Mouse (Mus musculus): ENCODE measurements around the gene Dab2ip. TPM values are rescaled to one million over a fixed set of nuclear protein-coding genes. Genes with fewer than 3 reads are reported as not detected.

The Dab2ip gene
- polyA plus RNA-seq, 1 experiment from 2014 or later = 46.6 TPM

DNA sequence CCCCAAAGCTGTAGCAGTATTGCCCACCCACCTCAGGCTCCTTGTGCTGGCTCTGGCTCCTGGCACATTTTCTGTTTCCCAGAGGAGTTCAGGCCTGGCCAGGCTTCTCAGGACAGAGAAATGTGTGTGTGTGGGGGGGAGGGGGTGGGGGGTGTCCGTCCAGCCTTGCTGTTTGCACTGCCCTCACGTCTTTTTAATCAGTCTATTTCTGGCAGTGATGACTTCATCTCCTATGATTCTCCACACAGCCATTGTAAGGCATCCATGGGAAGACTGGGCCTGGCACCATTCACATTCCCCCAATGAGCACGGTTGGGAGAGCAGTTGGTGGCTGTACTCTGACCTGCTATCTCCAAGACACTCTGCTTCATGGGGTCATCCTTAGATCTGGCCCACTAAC is 125.9 kb downstream of the Dab2ip start:
- H3K4me2 ChIP-seq (ENCODE audit: low read length) = peak overlapping the region; percentile 48
- peak overlapping the region; percentile 93 for H3K27ac ChIP-seq (replicated peaks in 1 of 2; ENCODE audit: control insufficient read depth in 1 of 2, insufficient read depth in 1 of 2, low read depth in 2 of 2, low read length in 2 of 2)

GRCm38 (mm10) chr2:35684735-35685312 is 126.8 kb downstream of the Dab2ip start:
- peak overlapping the region; percentile 37 to 93; a peak in 3 of 4 replicates for H3K27ac ChIP-seq (replicated peaks in 1 of 2; ENCODE audit: control insufficient read depth in 1 of 2, insufficient read depth in 1 of 2, low read depth in 2 of 2, low read length in 2 of 2)
- H3K4me1 ChIP-seq (ENCODE audit: control insufficient read depth in 2 of 2, insufficient read depth in 2 of 2, low read length in 2 of 2) = peaks cover 78 to 99% of the 10 kb centered on the region in 2 experiments
- ATAC-seq (ENCODE audit: insufficient number of reproducible peaks, insufficient read depth, low FRiP score, low read depth) = no peak
- no peaks in the 10 kb centered on the region for H3K27me3 ChIP-seq (ENCODE audit: control insufficient read depth, insufficient read depth, low read length)
- no peak overlapping the region for H3K4me3 ChIP-seq (ENCODE audit: control insufficient read depth in 1 of 2, insufficient read depth in 1 of 2, low read depth in 1 of 2, low read length in 2 of 2)
- H3K9ac ChIP-seq (ENCODE audit: low read length) = no peak overlapping the region; the same call in 1 of the 2 replicates
- peak overlapping the region; percentile 48 for H3K4me2 ChIP-seq (ENCODE audit: low read length)
- H3K9me3 ChIP-seq (ENCODE audit: control insufficient read depth, low read length) = no peaks in the 10 kb centered on the region
- H3K36me3 ChIP-seq (ENCODE audit: control insufficient read depth, insufficient read depth, low read length) = peaks cover 3% of the 10 kb centered on the region; the same call in 1 of the 2 replicates
- WGBS = 33% methylated on average over 9 of the region's 9 CpGs

More for the DNA sequence above, 125.9 kb downstream of the Dab2ip start:
- H3K4me3 ChIP-seq (ENCODE audit: control insufficient read depth in 1 of 2, insufficient read depth in 1 of 2, low read depth in 1 of 2, low read length in 2 of 2) = no peak overlapping the region
- no peaks in the 10 kb centered on the region for H3K27me3 ChIP-seq (ENCODE audit: control insufficient read depth, insufficient read depth, low read length)
- H3K4me1 ChIP-seq (ENCODE audit: control insufficient read depth in 2 of 2, insufficient read depth in 2 of 2, low read length in 2 of 2) = peaks cover 78 to 99% of the 10 kb centered on the region in 2 experiments
- peak; percentile 58 for ATAC-seq (ENCODE audit: insufficient number of reproducible peaks, insufficient read depth, low FRiP score, low read depth)
- H3K36me3 ChIP-seq (ENCODE audit: control insufficient read depth, insufficient read depth, low read length) = peaks cover 3% of the 10 kb centered on the region; the same call in 1 of the 2 replicates
- no peaks in the 10 kb centered on the region for H3K9me3 ChIP-seq (ENCODE audit: control insufficient read depth, low read length)
- 0% methylated on average over 3 of the region's 3 CpGs for WGBS
- H3K9ac ChIP-seq (ENCODE audit: low read length) = peak overlapping the region; percentile 60

- H3K4me1 ChIP-seq (ENCODE audit: control insufficient read depth in 2 of 2, insufficient read depth in 2 of 2, low read length in 2 of 2) = peaks cover 78 to 99% of the 10 kb centered on the region in 2 experiments
- no peaks in the 10 kb centered on the region for H3K27me3 ChIP-seq (ENCODE audit: control insufficient read depth, insufficient read depth, low read length)
- no peak overlapping the region for H3K4me2 ChIP-seq (ENCODE audit: low read length)
- no peak overlapping the region for H3K4me3 ChIP-seq (ENCODE audit: control insufficient read depth in 1 of 2, insufficient read depth in 1 of 2, low read depth in 1 of 2, low read length in 2 of 2)
- no peak overlapping the region for H3K9ac ChIP-seq (ENCODE audit: low read length)
- peaks cover 3% of the 10 kb centered on the region; the same call in 1 of the 2 replicates for H3K36me3 ChIP-seq (ENCODE audit: control insufficient read depth, insufficient read depth, low read length)
- no peaks in the 10 kb centered on the region for H3K9me3 ChIP-seq (ENCODE audit: control insufficient read depth, low read length)
- 67% methylated on average over 7 of the region's 7 CpGs for WGBS
- H3K27ac ChIP-seq (replicated peaks in 1 of 2; ENCODE audit: control insufficient read depth in 1 of 2, insufficient read depth in 1 of 2, low read depth in 2 of 2, low read length in 2 of 2) = no peak overlapping the region
- ATAC-seq (ENCODE audit: insufficient number of reproducible peaks, insufficient read depth, low FRiP score, low read depth) = no peak
Measured at GRCm38 (mm10) chr2:35686104-35686503, 128.0 kb downstream of the Dab2ip start.

GRCm38 (mm10) chr2:35687557-35688070 is 129.5 kb downstream of the Dab2ip start:
- Histone ChIP-seq H3K9me3 (ENCODE audit: control insufficient read depth, low read length) (no peaks in the 10 kb centered on the region), H3K9ac (ENCODE audit: low read length) (0 out of 2 replicates have a peak overlapping the region, but pooled peaks have one; percentile 5), H3K27me3 (ENCODE audit: control insufficient read depth, insufficient read depth, low read length) (no peaks in the 10 kb centered on the region), H3K36me3 (ENCODE audit: control insufficient read depth, insufficient read depth, low read length) (peaks cover 3% of the 10 kb centered on the region; the same call in 1 of the 2 replicates), H3K4me3 (ENCODE audit: control insufficient read depth in 1 of 2, insufficient read depth in 1 of 2, low read depth in 1 of 2, low read length in 2 of 2) (no peak overlapping the region), H3K27ac (replicated peaks in 1 of 2; ENCODE audit: control insufficient read depth in 1 of 2, insufficient read depth in 1 of 2, low read depth in 2 of 2, low read length in 2 of 2) (peak overlapping the region in 1 of 2 experiments; percentile 55; a peak in 2 of 4 replicates), H3K4me2 (ENCODE audit: low read length) (no peak overlapping the region), H3K4me1 (ENCODE audit: control insufficient read depth in 2 of 2, insufficient read depth in 2 of 2, low read length in 2 of 2) (peaks cover 77 to 99% of the 10 kb centered on the region in 2 experiments)
- 70% methylated on average over 5 of the region's 5 CpGs for WGBS
- ATAC-seq (ENCODE audit: insufficient number of reproducible peaks, insufficient read depth, low FRiP score, low read depth) = no peak

GRCm38 (mm10) chr2:35688121-35688520 is 130.1 kb downstream of the Dab2ip start:
- Histone ChIP-seq H3K4me3 (ENCODE audit: control insufficient read depth in 1 of 2, insufficient read depth in 1 of 2, low read depth in 1 of 2, low read length in 2 of 2) (no peak overlapping the region), H3K9me3 (ENCODE audit: control insufficient read depth, low read length) (no peaks in the 10 kb centered on the region), H3K36me3 (ENCODE audit: control insufficient read depth, insufficient read depth, low read length) (peaks cover 3% of the 10 kb centered on the region; the same call in 1 of the 2 replicates), H3K4me2 (ENCODE audit: low read length) (no peak overlapping the region), H3K27ac (replicated peaks in 1 of 2; ENCODE audit: control insufficient read depth in 1 of 2, insufficient read depth in 1 of 2, low read depth in 2 of 2, low read length in 2 of 2) (peak overlapping the region in 1 of 2 experiments; percentile 55; a peak in 2 of 4 replicates), H3K9ac (ENCODE audit: low read length) (0 out of 2 replicates have a peak overlapping the region, but pooled peaks have one; percentile 5), H3K4me1 (ENCODE audit: control insufficient read depth in 2 of 2, insufficient read depth in 2 of 2, low read length in 2 of 2) (peaks cover 79 to 99% of the 10 kb centered on the region in 2 experiments), H3K27me3 (ENCODE audit: control insufficient read depth, insufficient read depth, low read length) (no peaks in the 10 kb centered on the region)
- 25% methylated on average over 4 of the region's 4 CpGs for WGBS
- no peak for ATAC-seq (ENCODE audit: insufficient number of reproducible peaks, insufficient read depth, low FRiP score, low read depth)

DNA sequence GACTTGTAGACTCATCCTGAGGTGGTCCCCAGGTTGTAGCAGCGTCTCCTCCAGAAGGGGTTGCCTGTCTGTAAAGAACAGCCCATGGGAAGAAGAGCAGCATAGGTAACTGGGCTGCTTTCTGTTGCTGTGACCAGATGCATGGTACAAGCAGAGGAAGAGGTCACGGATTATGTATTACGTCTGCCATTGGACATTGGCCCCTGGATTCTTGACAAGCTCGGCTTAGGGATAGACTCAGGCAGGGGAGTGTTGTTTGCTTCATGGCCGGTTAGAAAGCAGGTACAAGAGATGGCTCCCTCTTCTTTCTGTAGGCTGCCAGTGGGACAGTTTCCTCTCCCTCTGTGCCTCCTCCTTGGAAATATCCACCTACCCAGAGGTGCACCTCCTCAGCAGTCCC is 130.5 kb downstream of the Dab2ip start:
- Histone ChIP-seq H3K4me1 (ENCODE audit: control insufficient read depth in 2 of 2, insufficient read depth in 2 of 2, low read length in 2 of 2) (peaks cover 78 to 99% of the 10 kb centered on the region in 2 experiments), H3K36me3 (ENCODE audit: control insufficient read depth, insufficient read depth, low read length) (peaks cover 3% of the 10 kb centered on the region; the same call in 1 of the 2 replicates), H3K9me3 (ENCODE audit: control insufficient read depth, low read length) (no peaks in the 10 kb centered on the region), H3K4me3 (ENCODE audit: control insufficient read depth in 1 of 2, insufficient read depth in 1 of 2, low read depth in 1 of 2, low read length in 2 of 2) (no peak overlapping the region), H3K27ac (replicated peaks in 1 of 2; ENCODE audit: control insufficient read depth in 1 of 2, insufficient read depth in 1 of 2, low read depth in 2 of 2, low read length in 2 of 2) (no peak overlapping the region; a peak in 1 of 4 replicates), H3K4me2 (ENCODE audit: low read length) (no peak overlapping the region), H3K27me3 (ENCODE audit: control insufficient read depth, insufficient read depth, low read length) (no peaks in the 10 kb centered on the region), H3K9ac (ENCODE audit: low read length) (no peak overlapping the region)
- WGBS = 85% methylated on average over 5 of the region's 5 CpGs
- ATAC-seq (ENCODE audit: insufficient number of reproducible peaks, insufficient read depth, low FRiP score, low read depth) = no peak

GRCm38 (mm10) chr2:35689881-35690280 is 131.8 kb downstream of the Dab2ip start:
- Histone ChIP-seq H3K4me2 (ENCODE audit: low read length) (no peak overlapping the region), H3K9me3 (ENCODE audit: control insufficient read depth, low read length) (no peaks in the 10 kb centered on the region), H3K27me3 (ENCODE audit: control insufficient read depth, insufficient read depth, low read length) (no peaks in the 10 kb centered on the region), H3K4me3 (ENCODE audit: control insufficient read depth in 1 of 2, insufficient read depth in 1 of 2, low read depth in 1 of 2, low read length in 2 of 2) (no peak overlapping the region), H3K4me1 (ENCODE audit: control insufficient read depth in 2 of 2, insufficient read depth in 2 of 2, low read length in 2 of 2) (peaks cover 80 to 99% of the 10 kb centered on the region in 2 experiments), H3K27ac (replicated peaks in 1 of 2; ENCODE audit: control insufficient read depth in 1 of 2, insufficient read depth in 1 of 2, low read depth in 2 of 2, low read length in 2 of 2) (peak overlapping the region; percentile 79 to 91; a peak in 3 of 4 replicates), H3K9ac (ENCODE audit: low read length) (no peak overlapping the region), H3K36me3 (ENCODE audit: control insufficient read depth, insufficient read depth, low read length) (peaks cover 3% of the 10 kb centered on the region; the same call in 1 of the 2 replicates)
- ATAC-seq (ENCODE audit: insufficient number of reproducible peaks, insufficient read depth, low FRiP score, low read depth) = no peak
- WGBS = 45% methylated on average over 2 of the region's 2 CpGs

Measured in heart, embryonic 14.5 days (tissue).